In genomic region chr10:19362294-19362590, GRCm38 (mm10) we compare ENCODE assay signal across 15 mouse cellular contexts. TPM values are rescaled to one million over a fixed set of nuclear protein-coding genes. Genes with fewer than 3 reads are reported as not detected.
A peak's percentile ranks its signal among the peaks of the same experiment; 100 is the strongest.
DNase-seq lines count a peak whose midpoint lies in the region; ATAC-seq lines count a peak whose summit lies in the region.
"Had no signal": no experiment of that assay in that cellular context is flagged by ENCODE, and none has a peak within 500 bp of the region (broad histone marks: within the 10 kb centered on the region; RNA-seq: fewer than 3 reads in every experiment).

No protein-coding gene starts in this region.

- peak overlapping the region in 1 of 2 experiments; percentile 24; a peak in 2 of 4 replicates for H3K4me3 ChIP-seq in heart, embryonic 14.5 days (ENCODE audit: control insufficient read depth in 1 of 2, insufficient read depth in 1 of 2, low read depth in 1 of 2, low read length in 2 of 2)
- no peak overlapping the region for H3K4me3 ChIP-seq in neural tube, embryonic 11.5 days (ENCODE audit: low read depth, low read length)
- H3K4me3 ChIP-seq in neural tube, embryonic 15.5 days (replicated peaks): no peak overlapping the region
- H3K4me3 ChIP-seq in hindbrain, embryonic 15.5 days: no peak overlapping the region
- H3K4me3 ChIP-seq in neural tube, embryonic 14.5 days (ENCODE audit: low read depth, low read length): no peak overlapping the region

- peaks cover 84% of the 10 kb centered on the region for H3K27me3 ChIP-seq in heart, embryonic 14.5 days (ENCODE audit: control insufficient read depth, insufficient read depth, low read length)
- peaks cover 71% of the 10 kb centered on the region for H3K27me3 ChIP-seq in neural tube, embryonic 11.5 days (ENCODE audit: control insufficient read depth, insufficient read depth, low read length)
- peaks cover 87% of the 10 kb centered on the region for H3K27me3 ChIP-seq in neural tube, embryonic 15.5 days (replicated peaks)
- peaks cover 77% of the 10 kb centered on the region for H3K27me3 ChIP-seq in hindbrain, embryonic 15.5 days
- peaks cover 80% of the 10 kb centered on the region for H3K27me3 ChIP-seq in neural tube, embryonic 14.5 days (ENCODE audit: control insufficient read depth, insufficient read depth, low read length)

- ATAC-seq in heart, embryonic 14.5 days (ENCODE audit: insufficient number of reproducible peaks, insufficient read depth, low FRiP score, low read depth): no peak
- ATAC-seq in neural tube, embryonic 11.5 days (ENCODE audit: insufficient read depth, low FRiP score, low TSS enrichment): no peak
- ATAC-seq in neural tube, embryonic 15.5 days (ENCODE audit: low FRiP score): no peak
- ATAC-seq in hindbrain, embryonic 15.5 days (ENCODE audit: low FRiP score, low read depth): no peak
- ATAC-seq in neural tube, embryonic 14.5 days (ENCODE audit: low read depth): no peak
- ATAC-seq in cerebellum, adult (ENCODE audit: insufficient number of reproducible peaks, low FRiP score, low TSS enrichment): no peak
- ATAC-seq: CD4-positive, CD25-positive, alpha-beta regulatory T cell, adult 4 months had no signal

- WGBS in heart, embryonic 14.5 days: under 1% methylated on average over 8 of the region's 8 CpGs
- 1% methylated on average over 8 of the region's 8 CpGs for WGBS in neural tube, embryonic 11.5 days
- 2% methylated on average over 8 of the region's 8 CpGs for WGBS in neural tube, embryonic 15.5 days
- WGBS in hindbrain, embryonic 15.5 days: 5% methylated on average over 8 of the region's 8 CpGs
- WGBS in neural tube, embryonic 14.5 days: 3% methylated on average over 8 of the region's 8 CpGs

- peaks cover 5 to 9% of the 10 kb centered on the region in 2 experiments for H3K4me1 ChIP-seq in heart, embryonic 14.5 days (ENCODE audit: control insufficient read depth in 2 of 2, insufficient read depth in 2 of 2, low read length in 2 of 2)
- H3K4me1 ChIP-seq in neural tube, embryonic 11.5 days (ENCODE audit: control insufficient read depth, insufficient read depth, low read length): no peaks in the 10 kb centered on the region
- H3K4me1 ChIP-seq in neural tube, embryonic 15.5 days: peaks cover 2% of the 10 kb centered on the region
- peaks cover 8% of the 10 kb centered on the region for H3K4me1 ChIP-seq in hindbrain, embryonic 15.5 days (replicated peaks)
- H3K4me1 ChIP-seq in neural tube, embryonic 14.5 days (ENCODE audit: control insufficient read depth, insufficient read depth, low read length): no peaks in the 10 kb centered on the region

- DNase-seq in heart, postnatal 14 days: no peak
- DNase-seq in neural tube, embryonic 11.5 days (ENCODE audit: low spot score): no peak
- DNase-seq: cerebellum, adult 2 months; kidney, postnatal 36 days; layer of hippocampus, postnatal 36 days; thymus, postnatal 4 days had no signal

- peak overlapping the region; percentile 43; the same call in 1 of the 2 replicates for H3K4me2 ChIP-seq in heart, embryonic 14.5 days (ENCODE audit: low read length)
- peak overlapping the region; percentile 33 for H3K4me2 ChIP-seq in neural tube, embryonic 11.5 days (ENCODE audit: low read depth)
- H3K4me2 ChIP-seq in neural tube, embryonic 15.5 days: no peak overlapping the region
- H3K4me2 ChIP-seq in hindbrain, embryonic 15.5 days: 0 out of 2 replicates have a peak overlapping the region, but pooled peaks have one; percentile 20
- 0 out of 2 replicates have a peak overlapping the region, but pooled peaks have one; percentile 18 for H3K4me2 ChIP-seq in neural tube, embryonic 14.5 days (ENCODE audit: low read depth, low read length)

- no peaks in the 10 kb centered on the region for H3K9me3 ChIP-seq in heart, embryonic 14.5 days (ENCODE audit: control insufficient read depth, low read length)
- H3K9me3 ChIP-seq in neural tube, embryonic 11.5 days (ENCODE audit: control insufficient read depth, low read length): no peaks in the 10 kb centered on the region
- H3K9me3 ChIP-seq in neural tube, embryonic 15.5 days (replicated peaks): no peaks in the 10 kb centered on the region
- H3K9me3 ChIP-seq in hindbrain, embryonic 15.5 days: no peaks in the 10 kb centered on the region
- H3K9me3 ChIP-seq in neural tube, embryonic 14.5 days (ENCODE audit: control insufficient read depth, low read length): no peaks in the 10 kb centered on the region

- no peak overlapping the region for H3K27ac ChIP-seq in heart, embryonic 14.5 days (replicated peaks in 1 of 2; ENCODE audit: control insufficient read depth in 1 of 2, insufficient read depth in 1 of 2, low read depth in 2 of 2, low read length in 2 of 2)
- H3K27ac ChIP-seq in neural tube, embryonic 11.5 days (ENCODE audit: low read depth, low read length): no peak overlapping the region
- H3K27ac ChIP-seq in neural tube, embryonic 15.5 days (replicated peaks): no peak overlapping the region
- no peak overlapping the region for H3K27ac ChIP-seq in hindbrain, embryonic 15.5 days (replicated peaks)
- no peak overlapping the region for H3K27ac ChIP-seq in neural tube, embryonic 14.5 days (ENCODE audit: low read depth, low read length)

- intact Hi-C loops in heart, postnatal 14 days (cut with DNase I): loop anchor here (10.0 kb wide), 1 partner anchor 1253 kb away; no protein-coding TSS in a partner anchor

- no peak overlapping the region for H3K9ac ChIP-seq in heart, embryonic 14.5 days (ENCODE audit: low read length)
- peak overlapping the region; percentile 15; the same call in 1 of the 2 replicates for H3K9ac ChIP-seq in neural tube, embryonic 11.5 days (ENCODE audit: low read length)
- H3K9ac ChIP-seq in neural tube, embryonic 15.5 days (replicated peaks): no peak overlapping the region
- no peak overlapping the region for H3K9ac ChIP-seq in hindbrain, embryonic 15.5 days
- no peak overlapping the region for H3K9ac ChIP-seq in neural tube, embryonic 14.5 days (replicated peaks; ENCODE audit: low read depth, low read length)

- H3K36me3 ChIP-seq in heart, embryonic 14.5 days (ENCODE audit: control insufficient read depth, insufficient read depth, low read length): no peaks in the 10 kb centered on the region
- no peaks in the 10 kb centered on the region for H3K36me3 ChIP-seq in neural tube, embryonic 11.5 days (ENCODE audit: control insufficient read depth, insufficient read depth, low read length)
- no peaks in the 10 kb centered on the region for H3K36me3 ChIP-seq in neural tube, embryonic 15.5 days
- no peaks in the 10 kb centered on the region for H3K36me3 ChIP-seq in hindbrain, embryonic 15.5 days
- H3K36me3 ChIP-seq in neural tube, embryonic 14.5 days (ENCODE audit: control insufficient read depth, insufficient read depth, low read length): no peaks in the 10 kb centered on the region

RNA-seq across cellular contexts. Expression of gene Olig3, which starts 5.9 kb away (rescaled TPM):
- polyA plus RNA-seq in heart, embryonic 14.5 days (2014; fragmentation: Nextera tagmentation; extraction: Ambion mirVana): not detected in 2 replicates
- under 1 TPM in 1 of 2 experiments, not detected in 1; 0.10 TPM for total RNA-seq in heart, postnatal 14 days (2021)
- polyA plus RNA-seq in neural tube, embryonic 11.5 days (2014; fragmentation: Nextera tagmentation; extraction: Ambion mirVana): 36.6 and 38.9 TPM in 2 replicates
- polyA plus RNA-seq in neural tube, embryonic 15.5 days (2015; fragmentation: Nextera tagmentation; extraction: Ambion mirVana): 14.9 and 17.3 TPM in 2 replicates
- polyA plus RNA-seq in hindbrain, embryonic 15.5 days (2015; fragmentation: Nextera tagmentation; extraction: Ambion mirVana): 11.3 and 11.6 TPM in 2 replicates
- 15.8 and 15.9 TPM in 2 replicates for polyA plus RNA-seq in neural tube, embryonic 14.5 days (2014; fragmentation: Nextera tagmentation; extraction: Ambion mirVana)
- total RNA-seq: layer of hippocampus, postnatal 36 days had no signal
- polyA plus RNA-seq: CD4-positive, CD25-positive, alpha-beta regulatory T cell, adult 4 months; liver, embryonic 11.5 days; lung, embryonic 16.5 days; stomach, embryonic 14.5 days had no signal

Comparison
In these comparisons a context has a peak if more than half of its experiments do, and no peak if none do; other contexts are left out.
1. RNA of gene Olig3, which starts 5.9 kb away (polyA plus RNA-seq): 36.6 to 38.9 TPM in neural tube, embryonic 11.5 days, 14.9 to 17.3 TPM in neural tube, embryonic 15.5 days, 15.8 to 15.9 TPM in neural tube, embryonic 14.5 days and 11.3 to 11.6 TPM in hindbrain, embryonic 15.5 days; not detected in heart, embryonic 14.5 days; every median in the first group is over 10 times any median in the second.